Mouse (Mus musculus) bone marrow macrophage, adult 2 months (primary cell): ENCODE data around the gene Tfpi.

ENCODE experiments used
- CTCF ChIP-seq: IDR thresholded peaks from 2 replicates; pipeline ENCODE4 v1.5.1; 2012; ENCODE audit warnings: low read depth, mild to moderate bottlenecking, low read length, moderate library complexity
- POLR2A ChIP-seq: IDR thresholded peaks from 2 replicates; pipeline ENCODE4 v1.6.1; 2012; ENCODE audit warnings: mild to moderate bottlenecking, low read depth, low read length, borderline replicate concordance

- no peak for TF ChIP-seq CTCF
- no peak for TF ChIP-seq POLR2A
Measured at GRCm38 (mm10) chr2:84389075-84389474, 87.5 kb downstream of the Tfpi start.
